Mouse (Mus musculus) brain, embryonic 18.5 days (tissue): ENCODE measurements at regions not wholly inside any gene's neighbourhood (a gene's known extent, or its start where the extent isn't known, plus 50 kb on each side); places are given as distances from the start of the nearest gene placed in this dataset.

Source experiments
- DNase-seq: peaks from one replicate; pipeline ENCODE4 v3.0.0-alpha.2; 2012; ENCODE audit warnings: low read depth, low spot score

GRCm38 (mm10) chr10:124320191-124321110 is 1056.7 kb downstream of the Fam19a2 start:
- no peak for DNase-seq

GRCm38 (mm10) chr10:124332491-124332890 is 1056.8 kb downstream of the Slc16a7 start:
- DNase-seq, result no peak

GRCm38 (mm10) chr10:124338923-124339322 is 1050.3 kb downstream of the Slc16a7 start:
- DNase-seq, result no peak

- no peak for DNase-seq
Observed at GRCm38 (mm10) chr10:124349300-124349699, 1040.0 kb downstream of the Slc16a7 start.

GRCm38 (mm10) chr10:124362795-124363194 is 1026.5 kb downstream of the Slc16a7 start:
- DNase-seq, result no peak

GRCm38 (mm10) chr10:124370994-124371393 is 1018.3 kb downstream of the Slc16a7 start:
- no peak for DNase-seq

- DNase-seq, result no peak
Observed at GRCm38 (mm10) chr10:124402647-124403046, 986.6 kb downstream of the Slc16a7 start.

- no peak for DNase-seq
Observed at GRCm38 (mm10) chr10:124409633-124410032, 979.6 kb downstream of the Slc16a7 start.

GRCm38 (mm10) chr10:124416531-124416930 is 972.7 kb downstream of the Slc16a7 start:
- DNase-seq, result no peak

- DNase-seq, result no peak
Observed at GRCm38 (mm10) chr10:124423418-124423817, 965.8 kb downstream of the Slc16a7 start.
